In genomic region chr4:125765171-125765570, GRCm38 (mm10) we compare ENCODE assay signal across 28 mouse cellular contexts.
A peak's percentile ranks its signal among the peaks of the same experiment; 100 is the strongest.
DNase-seq lines count a peak whose midpoint lies in the region; ATAC-seq and TF ChIP-seq lines count a peak whose summit lies in the region.
"Had no signal": no experiment of that assay in that cellular context is flagged by ENCODE, and none has a peak within 500 bp of the region (broad histone marks: within the 10 kb centered on the region; RNA-seq: fewer than 3 reads in every experiment).

No protein-coding gene starts in this region.

- H3K27ac ChIP-seq in liver, postnatal 0 days (ENCODE audit: low read depth), result no peak overlapping the region
- H3K27ac ChIP-seq: embryonic facial prominence, embryonic 13.5 days; forebrain, embryonic 15.5 days; hindbrain, embryonic 14.5 days; intestine, embryonic 15.5 days; limb, embryonic 12.5 days; midbrain, embryonic 10.5 days; neural tube, embryonic 15.5 days; stomach, embryonic 15.5 days had no signal

- intact Hi-C loops in heart, postnatal 10 days (cut with DNase I), result no loop called here

- H3K27me3 ChIP-seq in liver, postnatal 0 days (ENCODE audit: insufficient read depth, low read length), result no peaks in the 10 kb centered on the region
- H3K27me3 ChIP-seq: embryonic facial prominence, embryonic 13.5 days; forebrain, embryonic 15.5 days; intestine, embryonic 15.5 days; limb, embryonic 12.5 days; neural tube, embryonic 15.5 days; stomach, embryonic 15.5 days had no signal

- TF ChIP-seq CTCF in liver, postnatal 0 days (IDR thresholded peaks at IDR 0.05; ENCODE audit: low read depth), result no peak

- no peaks in the 10 kb centered on the region for H3K9me3 ChIP-seq in liver, postnatal 0 days (ENCODE audit: low read length)
- H3K9me3 ChIP-seq: embryonic facial prominence, embryonic 13.5 days; forebrain, embryonic 15.5 days; intestine, embryonic 15.5 days; limb, embryonic 12.5 days; midbrain, embryonic 10.5 days; neural tube, embryonic 15.5 days; stomach, embryonic 15.5 days had no signal

- H3K4me2 ChIP-seq in liver, postnatal 0 days (ENCODE audit: low read depth, low read length), result no peak overlapping the region
- H3K4me2 ChIP-seq: embryonic facial prominence, embryonic 13.5 days; forebrain, embryonic 15.5 days; hindbrain, embryonic 14.5 days; intestine, embryonic 15.5 days; limb, embryonic 12.5 days; liver, embryonic 11.5 days; neural tube, embryonic 15.5 days; stomach, embryonic 15.5 days had no signal

- WGBS in liver, postnatal 0 days (ENCODE audit: insufficient replicate concordance), result 69% methylated on average over 8 of the region's 8 CpGs

- no peaks in the 10 kb centered on the region for H3K36me3 ChIP-seq in liver, postnatal 0 days (replicated peaks; ENCODE audit: insufficient read depth, low read length)
- H3K36me3 ChIP-seq: embryonic facial prominence, embryonic 13.5 days; forebrain, embryonic 15.5 days; intestine, embryonic 15.5 days; limb, embryonic 12.5 days; midbrain, embryonic 10.5 days; neural tube, embryonic 15.5 days; stomach, embryonic 15.5 days had no signal

- H3K9ac ChIP-seq in liver, postnatal 0 days (replicated peaks), result no peak overlapping the region
- H3K9ac ChIP-seq: embryonic facial prominence, embryonic 13.5 days; forebrain, embryonic 15.5 days; hindbrain, embryonic 14.5 days; intestine, embryonic 15.5 days; limb, embryonic 12.5 days; neural tube, embryonic 15.5 days; stomach, embryonic 15.5 days had no signal

- DNase-seq in heart, adult 11 months, result peak; percentile 53
- no peak for DNase-seq in heart, postnatal 10 days
- DNase-seq in kidney, adult 9 months, result peak; percentile 12
- no peak for DNase-seq in kidney, adult 18-20 months
- peak; percentile 24 for DNase-seq in cerebellum, adult 9-10 months
- peak; percentile 7 to 9 for DNase-seq in cerebellum, postnatal 36 days
- DNase-seq in liver, postnatal 0 days, result no peak
- DNase-seq: adrenal gland, adult 2 months; embryo, embryonic 11 days; gastrocnemius, postnatal 14 days; heart, adult 18-20 months; heart, postnatal 36 days; kidney, postnatal 10 days; lung, adult 18-20 months; lung, postnatal 10 days; right cerebral cortex, adult 18-20 months; right cerebral cortex, postnatal 4 days; thymus, postnatal 25 days had no signal

- no peak overlapping the region for H3K4me3 ChIP-seq in liver, postnatal 0 days (ENCODE audit: low read depth, low read length)
- H3K4me3 ChIP-seq: embryonic facial prominence, embryonic 13.5 days; erythroblast, embryonic 14.5 days; forebrain, embryonic 15.5 days; intestine, embryonic 15.5 days; limb, embryonic 12.5 days; midbrain, embryonic 10.5 days; neural tube, embryonic 15.5 days; stomach, embryonic 15.5 days had no signal

- ATAC-seq in liver, postnatal 0 days, result no peak
- ATAC-seq: forebrain, embryonic 15.5 days; intestine, embryonic 15.5 days had no signal

- TF ChIP-seq EP300 in liver, postnatal 0 days (IDR thresholded peaks at IDR 0.05; ENCODE audit: low read depth), result no peak

- no peaks in the 10 kb centered on the region for H3K4me1 ChIP-seq in liver, postnatal 0 days (ENCODE audit: insufficient read depth)
- H3K4me1 ChIP-seq: forebrain, embryonic 15.5 days; intestine, embryonic 15.5 days; limb, embryonic 12.5 days; neural tube, embryonic 15.5 days; stomach, embryonic 15.5 days had no signal

Comparison
In these comparisons a context has a peak if more than half of its experiments do, and no peak if none do; other contexts are left out.
1. DNase-seq: peak in heart, adult 11 months (single experiment), kidney, adult 9 months (single experiment), cerebellum, adult 9-10 months (single experiment) and cerebellum, postnatal 36 days (2 of 2); none in heart, postnatal 10 days (0 of 2), kidney, adult 18-20 months (single experiment) and liver, postnatal 0 days (single experiment).